Mouse (Mus musculus) lung, postnatal 25 days (tissue): ENCODE data around the gene Pyroxd2.

Experiments
- DNase-seq: peaks from one replicate; pipeline ENCODE4 v3.0.0; 2022; ENCODE audit warnings: low spot score

Gene Pyroxd2

DNA sequence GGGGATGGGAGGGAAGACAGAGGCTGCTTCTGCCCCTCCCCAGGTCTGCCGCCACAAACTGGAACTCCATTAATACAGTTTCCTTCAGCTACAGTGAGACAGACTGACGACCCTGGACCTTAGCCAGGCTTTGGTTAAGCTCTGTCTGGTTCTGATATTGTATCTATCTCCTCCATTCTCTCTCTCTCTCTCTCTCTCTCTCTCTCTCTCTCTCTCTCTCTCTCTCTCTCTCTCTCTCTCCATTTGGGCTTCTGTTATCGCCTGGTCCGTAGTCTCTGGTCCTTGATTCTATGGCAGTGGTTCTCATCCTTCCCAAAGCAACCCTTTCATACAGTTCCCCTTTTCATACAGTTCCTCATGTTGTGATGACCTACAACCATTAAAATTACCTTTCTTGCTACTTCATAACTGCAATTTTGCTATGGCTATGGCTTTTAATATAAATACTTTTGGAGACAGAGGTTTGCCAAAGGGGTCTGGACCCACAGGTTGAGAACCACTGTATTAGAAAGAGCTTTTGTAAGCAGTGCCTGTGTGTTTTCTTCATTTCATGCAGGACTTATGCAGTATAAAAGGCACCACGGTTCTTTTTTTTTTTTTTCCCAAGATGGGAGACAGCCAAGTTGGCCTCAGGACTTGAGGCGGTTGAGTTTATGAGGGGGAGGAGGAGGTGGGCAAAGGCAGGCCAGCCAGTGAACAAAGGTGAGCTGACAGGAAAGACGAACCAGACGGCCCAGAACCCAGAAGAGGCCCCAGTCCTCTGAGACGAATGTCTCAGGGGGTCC, 7.3 kb downstream of the Pyroxd2 start:
- no peak for DNase-seq

DNA sequence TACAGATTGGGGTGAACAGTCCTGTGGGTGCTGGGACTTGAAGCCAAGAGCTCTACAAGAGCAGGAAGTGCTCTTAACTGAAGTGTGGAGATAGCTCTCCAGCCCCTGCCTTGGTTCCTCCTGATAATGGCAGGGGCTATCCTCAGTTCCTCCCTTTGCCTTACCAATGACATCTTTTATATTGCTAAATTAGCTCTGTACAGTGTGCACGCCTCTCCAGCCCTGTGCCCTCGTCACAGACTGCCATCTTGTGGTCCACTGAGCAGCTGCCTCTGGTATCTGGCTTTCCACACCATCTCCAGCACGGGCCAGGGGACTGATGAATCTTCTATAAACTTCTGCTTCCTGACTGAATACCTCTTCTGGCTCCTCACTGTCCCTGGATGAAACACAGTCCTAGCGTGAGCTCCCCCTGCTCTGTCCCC, 8.4 kb downstream of the Pyroxd2 start:
- peak; percentile 56 for DNase-seq

DNA sequence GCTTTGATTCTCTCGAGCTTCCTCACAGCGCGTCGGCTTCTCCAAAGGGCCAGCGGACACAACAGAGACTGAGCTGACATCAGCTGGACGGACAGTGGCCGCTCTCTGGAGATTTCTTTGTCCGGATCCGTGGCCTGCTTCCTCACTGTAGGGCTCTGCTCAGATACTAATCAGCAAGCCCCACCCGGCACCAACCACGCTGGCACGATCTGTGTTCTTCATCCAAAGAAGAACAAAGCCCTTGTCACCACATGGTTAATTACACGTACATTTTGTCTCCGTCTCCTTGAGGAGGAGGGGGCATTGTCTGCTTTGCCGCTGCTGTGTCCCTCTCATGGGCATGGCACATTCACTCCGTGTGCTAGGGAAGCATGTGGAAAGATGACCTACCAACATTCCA, 9.3 kb downstream of the Pyroxd2 start:
- DNase-seq = no peak

DNA sequence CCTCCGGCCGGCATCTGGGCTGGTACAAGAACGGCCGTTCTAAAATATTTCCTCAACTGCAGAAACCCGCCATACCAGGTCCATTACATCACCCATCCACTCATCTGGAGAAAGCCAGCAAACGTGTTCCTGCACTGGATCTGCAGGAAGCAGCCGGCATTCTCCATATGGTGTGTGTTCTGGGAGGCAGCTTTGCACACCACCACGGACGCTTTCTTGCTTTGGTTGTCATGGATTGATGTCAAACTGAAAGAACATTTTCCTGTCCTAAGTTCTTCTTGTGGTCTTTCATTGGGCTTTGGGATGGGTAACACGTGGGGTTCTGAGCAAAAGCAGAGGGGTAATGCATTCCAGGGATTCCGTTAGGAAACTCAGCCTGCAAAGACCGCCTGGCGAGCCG, 10.7 kb downstream of the Pyroxd2 start:
- no peak for DNase-seq

DNA sequence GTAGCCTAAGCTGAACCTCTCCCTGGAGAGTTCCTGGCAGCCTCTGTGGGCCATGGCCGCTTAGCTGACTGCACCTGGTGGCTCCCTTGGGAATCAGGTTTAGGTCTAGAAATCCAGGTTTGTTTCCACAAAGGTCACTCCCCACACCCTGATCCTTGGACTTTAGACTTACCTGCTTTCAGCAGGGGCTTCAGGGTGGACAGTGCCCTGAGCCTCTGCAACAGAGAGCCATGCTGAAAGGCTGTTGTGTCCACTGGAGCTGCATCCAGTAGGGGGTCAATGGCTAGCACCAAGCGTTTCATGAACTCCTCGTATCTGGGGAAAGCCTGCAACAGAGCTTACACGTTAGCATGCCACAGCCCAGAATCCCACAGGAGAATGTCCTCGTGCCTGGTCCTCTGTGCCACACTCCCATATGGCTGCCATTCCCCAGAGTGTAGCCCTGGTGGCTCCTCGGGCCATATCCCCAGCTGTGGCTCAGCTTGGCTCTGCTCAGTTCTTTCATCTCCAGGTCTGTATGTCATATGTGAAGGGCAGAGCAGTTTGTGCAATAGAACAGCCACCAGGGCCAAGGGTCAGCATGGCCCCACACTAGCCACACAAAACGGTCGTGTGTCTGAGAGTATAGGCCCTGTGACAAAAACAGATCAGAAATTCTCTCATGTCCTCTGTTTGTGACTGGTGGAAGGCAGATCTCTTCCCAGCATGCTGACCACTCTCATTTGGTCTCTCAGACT, 12.2 kb downstream of the Pyroxd2 start:
- DNase-seq = no peak

DNA sequence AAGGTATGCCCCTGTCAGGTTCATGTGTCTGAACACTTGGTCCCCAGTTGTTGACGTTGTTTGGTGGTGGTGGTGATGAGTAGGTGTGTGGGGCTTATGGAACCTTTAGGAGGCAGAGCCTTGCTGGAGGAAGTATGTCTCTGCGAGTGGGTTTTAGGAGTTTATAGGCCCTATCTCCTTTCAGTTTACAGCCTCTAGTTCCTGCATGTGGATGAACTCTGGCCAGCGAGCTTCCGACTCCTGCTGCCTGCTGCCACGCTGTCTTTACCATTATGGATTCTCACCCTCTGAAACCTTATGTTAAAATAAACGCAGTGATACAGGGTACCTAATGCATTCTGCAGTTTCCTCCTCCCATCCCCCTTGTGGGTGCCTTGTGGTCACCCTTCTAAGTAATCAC, 12.8 kb downstream of the Pyroxd2 start:
- DNase-seq = no peak

DNA sequence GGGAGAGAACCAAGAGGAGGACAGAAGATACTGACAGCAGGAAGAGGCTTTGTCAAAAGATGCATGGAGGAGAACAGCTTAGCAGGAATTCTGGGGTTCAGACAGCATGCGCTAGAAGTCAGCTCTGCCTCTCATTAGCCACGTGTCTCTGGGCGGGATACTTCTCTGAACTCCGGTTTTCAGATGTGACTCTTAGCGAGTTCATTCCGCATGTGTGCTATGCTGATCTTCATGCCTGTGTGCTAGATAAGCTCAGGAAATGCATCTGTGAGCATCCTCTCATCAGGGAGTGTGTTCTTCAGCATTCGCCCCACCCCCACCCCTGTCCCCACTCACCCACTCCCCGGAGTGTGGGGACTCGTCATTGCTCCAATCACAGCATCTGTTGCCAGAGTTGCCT, 14.8 kb downstream of the Pyroxd2 start:
- no peak for DNase-seq

DNA sequence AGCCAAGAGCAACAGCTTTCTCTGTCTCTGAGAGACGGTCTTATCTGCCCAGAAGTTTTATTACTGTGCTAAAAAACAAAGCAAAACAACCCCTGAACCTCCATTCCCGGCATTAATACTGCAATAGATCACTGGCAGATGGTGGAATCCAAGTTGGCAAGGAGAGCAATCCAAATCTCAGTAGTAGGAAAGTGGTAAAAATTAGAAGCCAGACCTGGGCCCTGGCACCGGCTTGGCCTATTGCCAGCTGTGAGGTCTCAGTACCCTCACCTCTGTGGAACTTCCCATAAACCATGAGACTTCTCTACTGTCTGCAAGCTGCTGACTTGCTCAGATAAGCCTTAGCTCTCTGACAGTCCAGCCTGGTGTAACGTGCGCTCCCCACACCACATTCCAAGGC, 17.6 kb downstream of the Pyroxd2 start:
- no peak for DNase-seq

DNA sequence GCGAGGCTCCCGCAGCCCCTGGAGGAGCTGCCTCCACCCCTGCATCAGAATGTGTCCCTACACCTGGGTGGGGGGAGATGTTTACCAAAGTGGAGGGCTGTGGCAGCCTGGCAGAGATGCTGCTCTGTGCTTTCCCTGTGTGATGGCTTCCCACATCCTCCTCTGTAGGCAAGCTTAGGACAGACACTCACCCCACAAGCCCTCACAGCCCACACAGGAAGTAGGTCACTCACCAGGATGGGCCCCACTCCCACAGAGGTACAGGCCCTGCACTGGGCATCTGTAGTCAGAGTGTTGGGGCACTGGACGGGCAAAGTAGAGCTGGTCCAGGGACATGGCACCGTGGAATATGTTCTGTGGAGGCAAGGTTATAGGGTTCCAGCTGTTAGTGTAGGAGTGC, 25.2 kb downstream of the Pyroxd2 start:
- DNase-seq = no peak

DNA sequence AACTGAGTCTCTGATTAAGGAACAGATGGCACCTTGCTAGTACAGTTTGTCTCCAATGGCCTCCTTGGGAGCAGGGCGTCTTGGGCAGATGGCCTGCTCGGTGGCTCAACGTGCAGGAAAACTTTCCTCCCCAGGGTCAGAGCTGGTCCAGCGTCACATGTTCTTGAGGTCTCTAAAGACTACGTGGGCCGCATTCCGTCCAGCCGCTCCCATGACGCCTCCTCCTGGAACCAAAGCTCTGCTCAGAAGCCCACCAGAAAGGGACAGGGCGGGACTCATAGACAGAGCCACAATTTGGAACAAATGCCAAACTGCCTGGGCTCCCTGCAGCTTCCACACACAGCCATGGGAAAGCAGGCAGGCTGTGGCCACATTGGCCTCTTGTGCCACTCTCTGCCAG, 25.8 kb downstream of the Pyroxd2 start:
- DNase-seq = no peak

DNA sequence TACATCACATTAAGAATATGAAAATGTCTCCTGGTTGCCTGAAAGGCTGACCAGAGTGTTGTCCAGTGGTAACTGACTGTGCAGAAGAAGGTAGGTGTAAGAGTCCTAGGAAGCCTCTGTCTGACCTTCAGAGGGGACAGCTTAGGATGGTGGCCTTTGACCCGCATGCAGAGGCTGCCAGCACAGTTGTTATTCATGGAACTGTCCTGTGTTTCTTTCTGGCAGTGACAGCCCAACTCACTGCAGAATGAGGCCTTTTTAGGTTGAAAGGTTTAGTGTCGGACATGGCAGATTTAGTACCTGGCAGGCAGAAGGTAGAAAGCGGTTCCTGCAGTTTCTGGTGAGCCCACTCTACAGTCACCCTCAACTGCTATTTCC, 26.6 kb downstream of the Pyroxd2 start:
- no peak for DNase-seq

DNA sequence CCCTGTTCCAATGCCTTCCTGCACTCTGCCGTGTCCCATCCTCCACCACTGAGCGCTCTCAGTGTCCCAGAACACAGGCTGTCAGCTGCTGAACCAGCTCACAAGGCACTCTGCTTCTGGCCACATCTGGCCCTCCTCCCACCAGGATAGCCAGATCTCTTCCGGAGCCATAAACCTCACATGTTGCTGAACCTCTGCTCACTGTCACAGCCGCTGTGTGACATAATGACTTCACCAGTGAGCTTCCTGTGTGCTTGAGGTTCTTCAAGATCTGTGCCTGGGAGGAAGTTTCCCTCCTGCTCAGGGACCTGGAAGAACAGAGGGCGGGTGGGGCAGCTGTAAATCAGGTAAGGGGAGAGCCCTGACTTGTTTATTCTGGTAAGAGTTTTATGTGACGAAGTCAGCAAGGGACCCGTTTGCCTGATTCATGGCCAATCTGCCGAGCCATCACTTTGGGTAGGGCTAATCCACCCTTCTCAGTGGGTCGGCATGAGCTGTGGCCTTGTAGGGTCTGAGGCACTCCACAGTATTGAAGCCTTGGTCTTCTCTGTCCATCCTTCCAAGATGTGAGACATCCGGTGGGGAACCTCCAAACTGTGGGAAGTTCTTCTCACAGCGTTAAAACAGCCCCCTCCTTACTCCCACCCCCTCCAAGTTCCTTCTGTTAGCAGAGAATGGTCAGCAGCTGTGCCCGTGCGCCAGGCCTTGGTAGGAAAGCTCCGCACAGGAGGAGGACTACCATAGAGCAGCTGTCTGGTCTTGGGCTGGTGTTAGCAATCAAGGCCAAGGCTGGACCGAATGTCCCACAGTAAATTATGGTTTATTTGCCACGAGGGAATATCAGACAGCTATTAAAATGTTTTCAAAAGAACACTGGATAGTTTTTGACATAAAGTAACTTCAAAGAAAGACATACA, 27.3 kb downstream of the Pyroxd2 start:
- DNase-seq = no peak

DNA sequence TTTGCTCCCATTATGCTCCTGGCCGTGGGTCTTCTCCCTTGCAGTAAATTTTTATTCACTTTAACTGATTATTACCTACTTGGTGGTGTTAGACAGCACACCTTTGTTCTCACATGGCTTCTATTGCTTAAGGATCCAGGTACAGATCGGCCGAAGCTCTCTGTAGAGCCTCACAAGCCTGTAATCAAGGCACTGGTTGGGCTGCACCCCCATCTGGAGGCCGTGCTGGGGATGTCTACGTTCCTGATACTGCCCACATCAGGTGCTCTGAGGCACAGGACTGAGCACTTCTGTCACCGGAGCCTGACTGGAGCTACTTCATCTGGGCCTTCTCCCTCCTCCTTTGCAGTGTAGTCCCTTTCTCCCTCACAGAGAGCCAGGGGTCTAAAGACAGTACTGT, 29.3 kb downstream of the Pyroxd2 start:
- no peak for DNase-seq

DNA sequence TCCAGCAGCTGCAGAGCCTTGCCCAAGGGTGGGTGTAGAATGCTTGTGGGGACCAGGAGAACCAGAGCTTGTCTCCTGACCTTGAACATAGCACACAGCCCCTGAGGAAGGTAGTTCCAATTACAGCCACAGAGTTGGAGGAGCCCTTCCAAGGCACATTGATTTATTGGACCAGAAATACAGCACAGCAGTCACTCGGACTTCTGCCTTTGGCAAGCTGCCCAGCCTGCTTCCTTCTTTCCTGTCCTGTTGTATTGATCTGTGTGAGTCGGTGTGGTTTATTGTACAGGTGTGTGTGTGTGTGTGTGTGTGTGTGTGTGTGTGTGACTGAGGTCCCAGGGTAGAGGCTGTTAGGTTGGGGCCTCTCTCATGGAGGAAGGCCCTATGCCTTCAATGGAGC, 30.1 kb downstream of the Pyroxd2 start:
- DNase-seq = no peak

DNA sequence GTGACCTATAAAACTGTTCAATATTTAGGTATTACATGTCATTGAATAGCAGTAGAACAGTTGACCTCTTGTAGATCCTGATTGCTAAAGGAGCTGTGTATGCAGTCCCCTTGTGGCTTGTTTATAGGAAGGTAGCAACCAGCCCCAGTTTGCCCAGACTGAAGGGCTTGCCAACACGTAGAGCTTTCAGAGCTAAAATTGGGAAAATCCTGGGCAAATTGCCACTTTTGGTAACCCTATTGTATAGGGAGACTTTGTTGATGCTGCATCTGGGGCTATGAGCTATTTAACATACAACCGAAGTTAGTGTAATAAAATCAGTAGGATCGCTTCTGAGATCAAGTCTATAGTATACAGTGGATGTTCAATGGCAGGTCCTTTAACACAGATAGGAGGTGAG, 34.5 kb downstream of the Pyroxd2 start:
- DNase-seq = no peak

DNA sequence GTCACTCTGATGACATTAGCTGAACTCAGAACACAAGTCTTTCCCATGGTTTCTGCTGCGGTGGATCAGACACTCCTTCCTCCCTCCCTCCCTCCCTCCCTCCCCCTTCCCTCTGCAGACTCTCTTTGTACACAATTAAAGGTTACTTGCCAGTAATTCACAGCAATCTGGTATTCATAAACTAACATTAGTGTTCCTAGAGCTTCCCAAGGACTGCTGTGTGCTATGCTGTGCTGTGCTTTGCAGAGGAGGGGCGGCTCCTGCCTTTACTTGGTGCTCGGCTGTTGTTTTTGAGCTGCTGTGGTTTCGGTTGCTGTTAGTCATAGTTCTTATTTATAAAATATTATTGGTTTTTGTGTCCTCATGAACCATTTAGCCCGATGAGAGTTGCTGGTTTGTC, 34.9 kb downstream of the Pyroxd2 start:
- no peak for DNase-seq

DNA sequence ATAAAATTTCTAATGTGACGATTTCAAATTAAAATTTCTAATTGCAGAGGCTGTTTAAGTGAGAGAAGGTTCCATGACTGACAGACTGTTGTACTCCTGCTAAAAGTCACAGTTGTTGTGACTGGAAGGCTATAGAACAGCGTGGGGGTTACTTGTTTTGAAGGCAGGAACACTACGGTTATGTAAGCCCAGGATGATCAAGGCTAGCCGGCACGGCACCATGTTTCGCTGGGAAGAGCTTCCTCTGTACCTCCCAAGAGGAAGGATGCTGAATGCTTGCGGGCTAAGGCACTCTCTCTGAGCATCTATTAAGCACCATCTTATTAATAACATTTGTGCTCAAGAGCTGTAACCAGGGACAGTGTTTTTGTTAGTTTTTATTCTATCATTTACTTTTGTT, 36.1 kb downstream of the Pyroxd2 start:
- no peak for DNase-seq

DNA sequence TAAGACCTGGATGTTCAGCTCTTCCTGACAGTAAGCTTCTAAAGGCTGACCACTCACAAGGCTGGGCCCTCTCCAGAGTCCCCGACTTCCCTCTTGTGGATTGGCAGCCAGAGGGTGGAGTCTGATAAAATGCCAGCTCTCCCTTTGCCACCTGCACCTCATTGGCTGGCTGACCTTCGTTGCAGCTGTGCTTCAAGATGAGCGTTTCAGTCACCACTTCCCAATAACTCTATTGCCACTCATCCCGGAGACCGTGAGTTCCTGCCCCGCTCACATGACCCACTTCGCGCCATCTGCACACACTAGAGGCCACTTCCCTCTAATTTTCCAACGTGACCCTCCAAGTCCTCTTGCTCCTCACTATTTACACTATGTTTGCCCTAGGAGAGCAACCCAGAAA, 38.8 kb downstream of the Pyroxd2 start:
- peak; percentile 63 for DNase-seq

DNA sequence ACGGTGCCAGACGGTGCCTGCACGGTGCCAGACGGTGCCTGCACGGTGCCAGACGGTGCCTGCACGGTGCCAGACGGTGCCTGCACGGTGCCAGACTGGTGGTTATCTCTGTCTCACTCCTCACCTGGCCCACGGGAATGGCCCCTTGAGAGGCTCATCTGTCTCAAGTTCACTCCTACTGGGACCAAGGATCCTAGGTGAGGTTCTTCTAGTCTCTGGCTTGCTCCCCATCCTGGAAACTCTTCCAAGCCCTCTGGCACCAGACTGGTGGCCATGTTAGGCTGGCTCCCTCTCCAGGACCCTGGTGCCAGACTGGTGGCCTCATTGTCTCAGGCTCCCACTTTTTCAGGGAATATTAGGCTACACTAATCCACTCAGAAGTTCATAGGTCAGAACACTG, 53.1 kb downstream of the Pyroxd2 start:
- DNase-seq = no peak

DNA sequence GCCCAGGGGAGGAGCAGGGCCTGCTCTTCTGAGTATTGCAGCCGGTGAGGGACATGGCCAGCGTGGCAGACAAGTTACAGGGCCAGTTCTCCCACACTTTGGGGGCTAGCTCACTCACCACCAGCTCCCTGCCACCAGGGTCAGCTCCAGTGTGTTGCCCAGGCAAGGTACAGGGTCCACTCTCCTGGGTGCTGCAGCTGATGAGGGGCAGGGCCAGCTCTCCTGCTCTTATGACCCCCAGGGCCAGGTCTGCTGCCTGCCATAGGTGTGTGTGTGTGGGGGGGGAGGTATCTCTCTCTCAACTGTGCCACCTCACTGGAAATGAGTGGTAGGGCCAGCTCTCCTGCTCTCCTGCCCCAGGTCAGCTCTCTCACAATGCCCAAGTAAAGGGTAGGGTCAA, 54.0 kb downstream of the Pyroxd2 start:
- DNase-seq = no peak

DNA sequence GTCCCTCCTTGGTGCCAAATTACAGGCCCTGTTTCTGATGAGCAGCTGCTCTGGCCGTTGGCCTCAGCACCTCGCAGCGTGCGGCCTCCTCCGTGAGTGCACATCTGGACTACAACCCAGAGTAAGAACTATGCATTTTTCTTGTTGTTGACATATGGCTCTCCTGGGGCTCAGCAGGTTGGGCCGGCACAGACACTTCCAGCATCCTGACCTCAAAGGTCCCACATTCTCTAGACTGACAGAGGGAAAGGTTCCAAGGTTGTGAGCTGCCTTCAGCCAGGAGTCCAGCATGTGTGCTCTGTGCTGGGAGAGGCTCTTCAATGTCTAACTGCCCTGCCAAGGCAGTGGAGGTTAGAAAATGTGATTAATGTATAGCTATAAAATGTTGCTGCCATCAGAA, 55.2 kb downstream of the Pyroxd2 start:
- no peak for DNase-seq

DNA sequence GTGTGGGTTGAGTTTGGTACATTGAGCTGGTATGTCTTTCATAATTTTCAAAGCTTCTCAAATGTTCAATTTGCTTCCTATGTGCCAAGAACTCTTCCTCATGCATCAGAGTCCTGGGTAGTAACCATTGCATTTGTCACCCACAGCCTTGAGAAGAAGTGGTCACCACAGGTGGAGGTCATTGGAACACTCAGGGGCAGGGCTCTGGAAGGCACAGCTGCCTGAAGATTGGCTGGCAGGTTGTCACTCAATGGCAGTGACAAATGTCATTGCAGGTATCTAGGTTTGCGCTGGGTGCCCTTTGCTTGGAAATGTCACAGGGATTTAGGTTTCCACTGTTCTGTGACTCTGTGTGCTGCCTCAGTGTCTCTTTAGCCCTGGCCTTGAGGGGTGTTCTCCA, 62.3 kb downstream of the Pyroxd2 start:
- no peak for DNase-seq

DNA sequence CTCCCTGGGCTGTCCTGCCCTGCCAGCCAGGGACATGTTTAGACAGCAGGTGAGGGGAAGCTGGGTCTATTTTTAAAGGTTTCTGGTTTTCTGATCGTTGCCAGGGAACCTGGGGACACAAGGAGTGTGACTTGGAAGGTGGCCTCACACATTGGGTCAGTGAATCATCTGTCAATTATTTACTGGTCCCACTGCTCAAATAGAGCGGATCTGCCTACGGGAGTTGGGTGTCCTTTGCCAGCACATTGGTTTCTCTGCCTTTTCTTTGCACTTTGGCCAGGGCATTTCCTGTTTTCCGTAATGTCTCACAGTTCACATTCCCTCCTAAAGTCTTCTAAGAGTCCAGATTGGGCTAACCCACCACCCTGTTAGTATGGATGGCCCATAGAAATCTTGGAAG, 62.8 kb downstream of the Pyroxd2 start:
- no peak for DNase-seq
